Mouse (Mus musculus) thymus, postnatal 36 days (tissue): ENCODE measurements around the gene Slc25a21.

ENCODE experiments used
- DNase-seq, 2 experiments: peaks; one replicate each; pipeline ENCODE4 v3.0.0; 2022; ENCODE audit warnings: mixed read lengths in 2 of 2

The Slc25a21 gene

DNA sequence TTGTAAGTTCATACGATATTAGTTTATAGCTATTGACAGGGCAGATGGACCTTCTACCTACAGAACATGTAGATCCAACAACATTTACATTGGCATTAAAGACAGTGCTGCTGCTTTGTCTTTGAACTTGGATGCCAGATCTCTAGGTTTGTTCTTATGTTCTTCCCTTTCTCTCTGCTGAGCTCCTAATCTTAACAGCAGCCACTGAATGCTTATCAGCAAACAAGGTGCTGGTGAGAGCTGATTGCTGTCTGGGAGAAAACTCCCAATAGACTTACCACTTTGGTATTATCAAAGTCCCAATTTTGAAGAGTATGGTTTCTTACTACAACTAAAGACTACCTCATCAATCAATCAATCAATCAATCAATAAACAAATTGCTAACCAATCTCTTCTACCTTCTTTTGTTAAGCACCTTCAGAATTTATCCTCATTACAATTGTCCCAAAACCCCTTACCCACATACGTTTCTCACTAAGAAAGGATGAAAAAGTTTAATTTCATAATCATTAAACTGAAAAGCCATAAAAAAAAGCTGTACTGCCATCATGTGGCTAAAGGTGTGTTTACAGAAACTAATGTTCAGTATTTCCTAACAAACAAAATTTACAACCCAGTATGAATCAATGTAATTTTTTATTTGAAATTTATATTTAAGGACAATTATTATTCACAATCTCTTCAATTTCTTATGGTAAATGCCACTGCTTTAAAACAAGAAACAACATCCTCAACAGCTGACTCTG lies 12.7 kb downstream of the Slc25a21 start:
- DNase-seq = no peak

- no peak for DNase-seq
Measured at GRCm38 (mm10) chr12:57179465-57180188, 17.6 kb downstream of the Slc25a21 start.

DNA sequence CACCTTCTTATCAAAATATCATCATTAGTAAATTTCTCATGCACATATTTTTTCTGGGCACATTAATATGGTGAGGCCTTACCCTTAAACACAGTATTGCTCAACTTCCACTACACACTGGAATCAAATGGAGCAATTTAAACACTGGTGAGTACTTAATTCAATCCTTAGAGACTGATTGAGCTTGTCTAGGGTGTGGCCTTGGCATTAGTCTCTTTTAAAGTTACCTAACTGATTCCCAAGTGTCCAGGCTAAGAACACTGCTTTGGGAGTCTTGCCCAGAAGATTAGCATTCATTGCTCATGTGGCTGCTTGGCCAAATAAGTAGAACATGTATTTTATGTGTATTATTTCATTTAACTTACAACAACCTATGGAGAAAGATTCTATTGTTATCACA lies 18.5 kb downstream of the Slc25a21 start:
- no peak for DNase-seq

DNA sequence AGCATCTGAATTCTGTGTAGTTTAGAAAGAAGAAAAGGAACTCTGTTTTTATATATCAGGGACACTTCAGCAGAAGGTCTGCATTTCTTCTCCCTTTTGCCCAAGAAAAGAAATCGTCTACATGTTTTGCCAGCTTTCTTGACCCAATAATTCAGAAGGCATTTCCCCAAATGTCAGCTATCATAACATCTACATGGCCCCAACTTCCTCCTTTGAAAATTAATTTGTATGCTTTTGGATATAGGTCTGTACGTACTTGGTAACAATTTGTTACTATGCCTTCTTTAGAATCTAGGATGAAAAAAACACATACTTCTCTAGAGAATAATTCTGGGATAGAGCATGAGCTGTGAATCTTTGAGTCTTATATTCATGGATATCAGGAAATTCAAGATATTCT lies 34.0 kb downstream of the Slc25a21 start:
- no peak for DNase-seq

DNA sequence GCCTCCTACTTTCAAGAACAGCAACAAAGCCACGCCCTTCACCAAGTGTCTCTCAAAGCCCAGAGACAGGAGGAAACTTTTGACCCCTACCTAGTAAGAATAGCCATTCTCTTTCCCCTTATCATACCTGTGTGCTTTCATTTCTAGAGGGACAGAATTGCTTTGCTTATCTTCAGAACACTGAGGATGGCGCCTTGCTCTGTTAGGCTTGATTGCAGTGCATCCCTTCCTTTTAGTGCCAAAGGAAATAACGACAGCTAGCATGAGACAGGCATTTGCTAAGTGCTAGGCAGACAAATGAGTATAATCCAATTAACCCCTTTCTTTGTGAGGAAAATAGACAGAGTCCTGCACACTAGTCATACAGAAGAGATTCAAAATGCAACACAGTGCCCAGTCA lies 34.4 kb downstream of the Slc25a21 start:
- DNase-seq = no peak

DNA sequence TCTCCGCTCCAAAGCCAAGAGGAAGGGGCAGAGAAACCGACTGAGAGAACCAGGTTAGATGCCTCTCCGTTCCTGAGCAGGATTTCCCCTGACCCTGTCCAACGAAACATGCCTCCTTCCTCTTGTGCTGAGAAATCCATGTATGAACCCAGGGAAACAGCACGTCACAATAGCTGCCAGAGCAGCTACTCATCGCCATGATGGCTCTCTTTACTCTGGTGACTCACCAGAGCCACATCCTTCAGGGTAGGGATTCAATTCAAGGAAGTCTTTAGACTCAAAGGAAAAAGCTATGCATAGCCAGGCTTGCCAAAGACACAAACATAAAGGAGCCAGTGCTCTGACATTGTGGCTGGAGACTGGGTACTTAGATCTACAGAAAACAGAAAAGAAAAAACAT lies 37.4 kb downstream of the Slc25a21 start:
- no peak for DNase-seq

DNA sequence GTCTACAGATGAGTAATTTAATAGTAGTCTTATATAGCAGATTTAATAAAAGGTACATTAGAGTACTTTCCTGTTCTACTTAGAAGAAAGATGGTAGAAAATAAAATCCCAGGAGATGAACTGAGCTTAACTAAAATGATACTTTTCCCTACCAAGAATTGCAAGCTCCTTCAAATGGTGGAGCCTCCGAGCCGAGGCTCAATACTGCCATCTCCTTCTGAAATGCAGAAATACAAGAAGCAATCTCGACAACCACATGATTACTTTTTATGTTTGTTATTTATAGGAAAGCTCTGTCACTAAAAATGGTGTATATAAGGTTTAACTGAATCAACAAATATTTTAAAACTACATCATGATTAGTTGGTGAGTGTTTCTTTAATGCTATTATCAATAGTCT lies 39.0 kb downstream of the Slc25a21 start:
- no peak for DNase-seq

DNA sequence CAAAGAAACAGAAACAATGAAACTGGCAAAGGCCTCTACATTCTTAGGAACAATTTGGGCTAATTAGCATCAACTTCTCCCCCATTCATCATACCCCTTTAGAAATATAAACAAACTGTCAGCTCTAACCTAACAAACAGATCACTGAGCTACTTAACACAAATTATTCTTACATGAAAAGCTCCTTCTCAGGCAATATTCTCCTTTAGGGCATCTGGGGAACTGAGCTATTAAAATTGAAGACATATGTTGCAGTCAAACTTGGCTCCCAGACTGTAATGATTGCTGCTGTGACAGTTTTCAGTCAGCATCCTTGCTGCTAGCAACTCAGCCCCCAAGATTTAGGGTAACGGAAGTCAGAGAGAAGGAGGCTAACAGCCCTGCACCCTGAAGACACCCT lies 58.3 kb downstream of the Slc25a21 start:
- no peak for DNase-seq

DNA sequence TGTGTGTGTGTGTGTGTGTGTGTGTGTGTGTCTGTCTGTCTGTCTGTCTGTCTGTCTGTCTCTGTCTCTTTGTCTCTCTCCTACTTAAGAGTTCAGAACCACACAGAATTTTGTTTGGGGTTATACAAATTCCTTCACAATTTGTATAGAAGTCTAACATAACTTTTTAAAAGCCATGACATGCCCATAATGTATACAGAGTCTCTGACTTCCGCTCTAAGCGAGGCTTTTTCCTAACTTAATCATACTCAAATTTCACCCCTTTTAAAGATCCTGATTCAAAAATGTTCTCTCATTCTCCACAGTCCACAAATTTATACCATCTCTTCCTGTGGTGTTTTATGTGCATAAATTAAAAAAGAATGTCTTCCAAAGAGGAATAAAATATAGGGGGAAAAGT lies 59.5 kb downstream of the Slc25a21 start:
- no peak for DNase-seq

- DNase-seq = no peak
Measured at GRCm38 (mm10) chr12:57118602-57119001, 78.7 kb downstream of the Slc25a21 start.

DNA sequence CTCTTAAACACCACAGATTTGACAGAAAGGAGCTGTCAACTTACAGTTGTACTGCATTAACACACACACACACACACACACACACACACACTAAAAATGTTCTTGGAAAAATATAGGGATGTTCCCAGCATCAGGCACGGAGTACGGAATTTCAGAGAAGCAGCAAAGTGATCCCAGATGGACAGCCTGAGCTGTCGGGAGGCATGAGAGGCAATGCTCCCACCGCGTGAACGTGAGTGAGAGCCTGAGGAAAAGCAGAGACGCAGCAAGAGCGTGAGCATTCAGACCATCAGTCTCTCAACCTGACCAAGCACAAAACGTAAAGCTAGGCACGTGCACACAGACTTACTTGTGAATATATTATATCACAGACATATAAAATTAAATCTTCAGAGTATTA lies 81.8 kb downstream of the Slc25a21 start:
- DNase-seq = no peak

DNA sequence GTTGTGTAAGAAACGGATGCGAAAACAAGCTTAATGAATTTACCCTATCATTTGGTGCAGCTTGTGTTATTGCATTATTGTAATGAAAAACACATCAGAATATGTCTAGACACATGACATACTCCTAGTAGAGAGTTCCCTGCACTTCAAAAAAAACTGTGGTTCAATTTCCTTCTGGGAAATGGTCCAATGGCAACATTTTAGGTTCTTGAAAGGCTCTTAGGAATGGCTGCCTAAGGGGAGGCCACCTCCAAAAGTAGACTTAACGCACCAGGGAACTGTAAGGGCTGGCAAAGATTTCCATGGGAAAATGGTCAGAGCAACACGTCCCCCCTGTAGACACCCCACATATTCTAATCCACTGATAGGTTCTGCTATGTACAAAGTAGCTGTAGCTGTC lies 87.9 kb downstream of the Slc25a21 start:
- DNase-seq = no peak

DNA sequence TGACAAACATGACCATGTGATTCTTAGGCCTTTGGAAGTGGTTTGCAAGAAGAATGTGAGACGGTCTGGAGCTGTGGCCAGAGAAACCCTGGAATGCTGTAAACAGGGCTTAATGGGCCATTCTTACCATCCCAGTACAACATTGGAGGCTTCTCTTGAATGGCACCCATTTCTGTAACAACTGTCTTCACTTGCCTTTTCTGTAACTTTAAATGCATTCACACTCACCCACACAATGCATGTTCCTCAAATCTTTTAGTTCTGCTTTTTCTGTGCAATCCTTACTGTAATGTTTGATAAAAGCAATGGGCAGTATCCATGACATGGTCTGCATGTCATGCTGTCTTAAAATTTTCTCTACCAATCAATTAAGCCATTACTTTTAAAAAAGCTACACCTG lies 95.0 kb downstream of the Slc25a21 start:
- no peak for DNase-seq

DNA sequence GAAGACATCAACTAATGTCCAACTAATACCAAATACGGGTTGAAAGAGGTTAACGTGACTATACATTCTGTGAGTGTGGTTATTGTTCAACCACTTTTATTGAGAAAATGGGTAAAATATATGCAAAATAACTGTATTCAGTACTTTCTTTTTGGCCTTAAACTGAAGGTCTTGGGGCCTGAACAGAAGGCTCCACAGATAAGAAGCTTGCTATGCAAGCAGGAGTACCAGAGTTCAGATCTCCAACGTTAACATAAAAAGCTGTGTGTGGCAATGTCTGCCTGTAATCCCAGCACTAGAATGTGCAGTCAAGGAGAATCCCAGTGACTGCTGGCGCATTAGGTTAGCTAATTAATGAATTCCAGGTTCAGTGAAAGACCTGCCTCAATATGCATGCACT lies 96.7 kb downstream of the Slc25a21 start:
- no peak for DNase-seq

DNA sequence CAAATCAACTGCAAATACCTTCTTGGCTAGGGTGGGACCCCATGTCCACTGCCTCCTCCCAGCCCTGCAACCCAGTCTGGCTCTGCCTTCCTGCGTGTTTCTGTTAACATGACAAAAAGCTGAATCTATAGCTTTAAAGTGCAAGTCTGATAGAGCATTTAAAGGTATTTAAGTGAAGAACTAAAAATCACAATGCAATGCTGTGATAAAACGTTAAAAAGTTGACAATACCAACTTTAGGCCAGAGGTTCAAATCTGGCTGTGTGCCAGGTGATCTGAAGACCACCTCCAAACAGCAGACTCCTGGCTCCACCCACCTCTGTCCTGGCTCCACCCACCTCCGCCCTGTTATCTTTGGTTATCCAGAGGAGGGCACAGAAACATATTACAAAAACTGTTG lies 98.2 kb downstream of the Slc25a21 start:
- DNase-seq = no peak

- no peak for DNase-seq
Measured at GRCm38 (mm10) chr12:57098371-57098770, 98.9 kb downstream of the Slc25a21 start.

DNA sequence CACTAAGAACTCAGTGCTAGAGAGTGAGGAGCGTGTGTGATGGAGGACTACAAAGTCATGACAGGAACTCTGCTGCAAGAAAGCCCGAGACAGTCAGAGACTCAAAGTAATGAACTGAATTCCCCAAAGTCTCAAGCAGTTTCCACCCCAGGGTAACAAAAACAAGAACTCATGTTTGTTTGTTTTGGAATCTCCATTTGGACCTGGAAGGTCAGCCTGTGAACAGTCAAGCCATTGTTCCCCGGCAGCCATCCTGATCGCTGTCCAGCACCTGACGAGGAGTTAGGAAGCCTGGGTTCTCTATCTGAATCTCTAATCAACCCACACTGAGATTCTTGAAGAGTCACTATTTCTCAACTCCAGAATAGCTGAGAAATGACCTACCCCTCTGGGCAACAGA lies 104.2 kb downstream of the Slc25a21 start:
- DNase-seq = no peak

- no peak for DNase-seq
Measured at GRCm38 (mm10) chr12:57084519-57084918, 112.8 kb downstream of the Slc25a21 start.

GRCm38 (mm10) chr12:57083533-57083932 lies 113.7 kb downstream of the Slc25a21 start:
- no peak for DNase-seq

- DNase-seq = no peak
Measured at GRCm38 (mm10) chr12:57076606-57077005, 120.7 kb downstream of the Slc25a21 start.

DNA sequence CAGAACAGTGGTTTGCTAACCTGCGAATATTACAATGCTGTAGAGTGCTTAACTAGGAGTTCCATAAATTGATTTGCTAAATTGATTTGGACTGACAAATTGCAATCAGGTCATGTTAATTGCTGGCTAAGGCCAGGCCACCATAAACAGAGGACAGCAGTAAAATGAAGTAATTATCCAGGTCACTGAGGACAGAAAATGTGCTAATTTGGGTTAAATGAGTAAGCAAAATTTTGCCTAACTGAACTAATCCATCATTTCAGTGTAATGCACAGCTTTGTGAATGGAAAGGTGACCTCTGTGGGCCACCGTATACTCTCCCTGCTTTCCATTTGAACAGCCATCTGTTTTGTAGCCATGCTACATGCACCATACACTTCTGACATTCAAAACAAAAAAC lies 124.7 kb downstream of the Slc25a21 start:
- DNase-seq = no peak

DNA sequence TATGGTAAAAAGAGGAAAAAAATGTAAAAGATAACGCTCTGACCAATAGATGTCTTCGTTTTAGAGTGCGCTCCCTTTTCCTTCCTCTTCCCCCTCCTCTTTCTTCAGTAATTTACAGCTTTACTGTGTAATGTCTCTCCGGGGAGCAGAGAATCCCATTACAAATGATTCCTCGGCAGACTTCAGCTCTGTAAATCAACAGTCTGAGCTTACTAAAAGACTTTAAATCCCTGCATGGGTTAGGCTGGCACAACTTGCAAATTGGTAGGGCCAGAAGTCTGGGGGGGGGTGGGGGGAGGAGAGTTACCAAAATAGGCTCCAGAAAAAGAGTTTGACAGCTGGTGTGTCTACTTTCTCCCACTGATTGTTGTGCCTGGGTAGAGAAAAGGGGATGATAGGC lies 128.7 kb downstream of the Slc25a21 start:
- DNase-seq = no peak

- no peak for DNase-seq
Measured at GRCm38 (mm10) chr12:57019737-57020136, 177.5 kb downstream of the Slc25a21 start.

DNA sequence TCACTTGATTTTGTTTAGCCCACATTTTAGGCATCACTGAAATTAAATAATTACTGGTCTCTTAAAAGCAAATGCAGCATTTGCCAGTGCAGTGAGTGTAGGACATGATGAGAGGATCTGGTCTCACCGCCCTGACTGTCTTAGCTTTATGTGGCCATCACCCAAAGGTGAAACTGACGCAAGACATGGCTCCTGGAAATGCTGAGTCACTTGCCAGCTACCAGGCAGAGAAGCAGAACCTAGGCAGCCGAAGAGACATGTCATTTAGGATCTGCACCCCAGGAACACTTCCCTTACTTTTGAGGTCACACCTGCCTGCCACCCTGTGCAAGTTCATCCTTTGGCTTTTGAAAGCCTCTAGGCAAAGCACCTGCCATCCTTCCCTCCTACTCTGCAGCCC lies 180.4 kb downstream of the Slc25a21 start:
- no peak for DNase-seq

DNA sequence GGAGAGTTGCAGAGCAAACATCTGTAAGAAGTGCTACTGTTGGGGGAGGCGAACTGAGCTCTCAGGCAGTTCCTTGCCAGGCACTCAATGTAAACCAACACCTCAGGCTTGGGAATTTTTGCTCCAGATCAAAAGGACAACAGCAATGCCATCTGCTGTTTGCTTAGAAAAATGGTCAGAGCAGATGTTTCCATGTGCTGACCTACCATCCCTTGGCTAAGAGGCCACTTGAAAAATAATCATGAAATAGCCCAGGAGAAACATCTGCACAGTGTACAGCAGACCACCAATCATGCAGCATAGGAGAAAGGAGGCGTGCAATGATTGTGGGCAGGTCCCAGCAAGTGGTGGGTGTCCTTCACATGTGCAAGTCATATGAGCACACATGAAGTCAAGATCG lies 180.9 kb downstream of the Slc25a21 start:
- DNase-seq = no peak
